Mouse (Mus musculus) stomach, postnatal 0 days (tissue): ENCODE measurements around the gene Defb45. TPM values are rescaled to one million over a fixed set of nuclear protein-coding genes. Genes with fewer than 3 reads are reported as not detected.

Source experiments
- ATAC-seq: fragments of 200-750 bp; cut with Nextera tagmentation; 2 replicates; pipeline ENCODE4 v1.8.0; 2017; ENCODE audit not compliant: low FRiP score, low TSS enrichment
- DNase-seq: peaks from one replicate; pipeline ENCODE4 v3.0.0-alpha.2; 2016; ENCODE audit warnings: low spot score
- H3K27ac ChIP-seq: fragments of 300-500 bp; sonication (generic); replicated peaks from 2 replicates; pipeline ENCODE4 v1.5.1; 2014; ENCODE audit warnings: mild to moderate bottlenecking, control low read depth
- H3K27me3 ChIP-seq: fragments of 300-500 bp; sonication (generic); 2 replicates; pipeline ENCODE4 v1.6.1; 2014; ENCODE audit warnings: low read length; ENCODE audit not compliant: control insufficient read depth, insufficient read depth
- H3K36me3 ChIP-seq: fragments of 300-500 bp; sonication (generic); 2 replicates; pipeline ENCODE4 v1.6.1; 2014; ENCODE audit warnings: low read length, mixed read lengths; ENCODE audit not compliant: control insufficient read depth, insufficient read depth
- H3K4me1 ChIP-seq: fragments of 300-500 bp; sonication (generic); replicated peaks from 2 replicates; pipeline ENCODE4 v1.6.1; 2014; ENCODE audit warnings: antibody characterized with exemption; ENCODE audit not compliant: control insufficient read depth, insufficient read depth
- H3K4me2 ChIP-seq: fragments of 300-500 bp; sonication (generic); replicated peaks from 2 replicates; pipeline ENCODE4 v1.6.1; 2014; ENCODE audit warnings: low read depth, mild to moderate bottlenecking, control low read depth, moderate library complexity
- H3K4me3 ChIP-seq: fragments of 300-500 bp; sonication (generic); 2 replicates; pipeline ENCODE4 v1.5.1; 2014; ENCODE audit warnings: low read depth, low read length, control low read depth
- H3K9ac ChIP-seq: fragments of 300-500 bp; sonication (generic); 2 replicates; pipeline ENCODE4 v1.6.1; 2014; ENCODE audit warnings: mild to moderate bottlenecking, low read length, control low read depth, mixed read lengths
- H3K9me3 ChIP-seq: fragments of 300-500 bp; sonication (generic); 2 replicates; pipeline ENCODE4 v1.6.1; 2016; ENCODE audit warnings: low read length; ENCODE audit not compliant: control insufficient read depth
- CTCF ChIP-seq: IDR thresholded peaks from 2 replicates; pipeline ENCODE4 v1.5.1; 2016; ENCODE audit warnings: antibody characterized with exemption, low read depth, mild to moderate bottlenecking, moderate library complexity
- EP300 ChIP-seq: optimal IDR thresholded peaks from 2 replicates; pipeline ENCODE3; 2016; ENCODE audit warnings: antibody characterized with exemption
- WGBS: fragments of 180-500 bp; shearing (Covaris S2); extraction: QIAGEN DNeasy Blood & Tissue Kit; methylation state at CpG from one replicate; pipeline ENCODE4 v1.1.7; 2014; 5-methylcytosine and 5-hydroxymethylcytosine counted together
- polyA plus RNA-seq: library from polyadenylated mRNA; unstranded; fragments of >200 nt; fragmentation: Nextera tagmentation; extraction: Ambion mirVana; gene quantifications from 2 replicates; pipeline ENCODE4 v1.2.1, GENCODE M21; 2015

Defb45 gene
- polyA plus RNA-seq, 1 experiment from 2014 or later = not detected

DNA sequence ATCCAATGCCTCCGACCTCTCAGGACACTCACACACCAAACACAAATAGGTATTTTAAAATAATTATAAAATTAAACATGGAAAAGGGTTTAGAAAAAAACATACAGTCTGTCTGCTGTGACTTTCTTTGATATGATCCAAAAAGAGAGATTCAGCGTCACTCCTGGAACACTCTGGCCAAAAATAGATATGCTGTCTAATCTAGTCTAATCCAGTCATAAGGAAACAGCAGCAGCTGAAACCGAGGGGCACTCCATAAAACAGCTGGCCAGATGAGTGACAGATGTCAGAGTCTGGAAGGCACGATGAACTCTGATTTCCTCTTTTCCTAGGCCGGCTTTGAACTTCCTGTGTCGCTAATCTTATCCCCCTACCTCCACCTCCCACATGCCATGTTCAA, 17.3 kb upstream of the Defb45 start:
- no peak overlapping the region for H3K4me2 ChIP-seq
- DNase-seq (no peak), ATAC-seq (no peak)
- no peaks in the 10 kb centered on the region for H3K9me3 ChIP-seq
- H3K4me3 ChIP-seq = no peak overlapping the region
- TF ChIP-seq EP300 = no peak
- no peak for TF ChIP-seq CTCF
- H3K9ac ChIP-seq = no peak overlapping the region
- WGBS = 71% methylated on average over 6 of the region's 6 CpGs
- H3K27ac ChIP-seq = no peak overlapping the region
- no peaks in the 10 kb centered on the region for H3K36me3 ChIP-seq
- no peaks in the 10 kb centered on the region for H3K4me1 ChIP-seq
- no peaks in the 10 kb centered on the region for H3K27me3 ChIP-seq

DNA sequence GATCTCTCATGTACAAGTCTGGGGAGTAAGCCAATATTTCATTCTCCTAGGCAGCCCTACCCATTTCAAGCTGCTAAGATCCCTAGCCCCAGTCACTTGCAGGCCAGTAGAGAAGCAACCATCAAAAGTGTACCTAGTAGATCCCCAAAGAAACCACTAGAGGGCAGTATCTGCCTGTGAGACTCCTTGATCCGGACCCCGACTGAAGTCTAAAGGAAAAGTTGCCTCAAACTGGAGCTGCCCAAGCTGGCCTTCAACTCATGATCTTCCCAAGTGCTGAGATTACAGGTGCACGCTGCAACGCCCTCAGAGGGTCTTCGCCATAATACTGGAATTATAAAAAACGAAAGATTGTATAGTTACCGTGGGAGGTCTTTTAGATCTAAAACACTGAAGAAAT, 16.4 kb upstream of the Defb45 start:
- peak; percentile 80; the same call in 1 of the 2 replicates for ATAC-seq

DNA sequence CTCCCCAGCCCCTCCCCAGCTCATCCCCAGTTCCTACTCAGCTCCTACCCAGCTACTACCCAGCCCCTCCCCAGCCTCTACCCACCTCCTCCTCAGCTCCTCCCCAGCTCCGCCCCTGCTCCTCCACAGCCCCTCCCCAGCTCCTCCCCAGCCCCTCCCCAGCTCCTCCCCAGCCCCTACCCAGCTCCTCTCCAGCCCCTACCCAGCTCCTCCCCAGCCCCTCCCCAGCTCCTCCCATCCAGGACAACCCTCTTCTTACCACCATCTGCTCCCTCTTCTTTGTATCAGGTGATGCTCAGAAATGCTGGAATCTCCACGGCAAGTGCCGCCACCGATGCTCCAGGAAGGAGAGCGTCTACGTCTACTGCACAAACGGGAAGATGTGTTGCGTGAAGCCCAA, 13.0 kb upstream of the Defb45 start:
- TF ChIP-seq CTCF (no peak), EP300 (no peak)
- no peak overlapping the region for H3K9ac ChIP-seq
- H3K4me3 ChIP-seq = no peak overlapping the region
- H3K4me2 ChIP-seq = no peak overlapping the region
- WGBS = 36% methylated on average over 7 of the region's 8 CpGs
- no peak for ATAC-seq
- no peaks in the 10 kb centered on the region for H3K27me3 ChIP-seq
- no peak for DNase-seq
- H3K36me3 ChIP-seq = no peaks in the 10 kb centered on the region
- H3K9me3 ChIP-seq = no peaks in the 10 kb centered on the region
- no peak overlapping the region for H3K27ac ChIP-seq
- no peaks in the 10 kb centered on the region for H3K4me1 ChIP-seq

More for the DNA sequence above, 16.4 kb upstream of the Defb45 start:
- H3K4me2 ChIP-seq = no peak overlapping the region
- no peak overlapping the region for H3K27ac ChIP-seq
- no peaks in the 10 kb centered on the region for H3K27me3 ChIP-seq
- H3K9me3 ChIP-seq = no peaks in the 10 kb centered on the region
- DNase-seq = peak; percentile 38
- H3K9ac ChIP-seq = no peak overlapping the region
- TF ChIP-seq CTCF = peak; percentile 95
- no peak for TF ChIP-seq EP300
- H3K36me3 ChIP-seq = no peaks in the 10 kb centered on the region
- 10% methylated on average over 7 of the region's 7 CpGs for WGBS
- H3K4me3 ChIP-seq = no peak overlapping the region
- H3K4me1 ChIP-seq = no peaks in the 10 kb centered on the region

DNA sequence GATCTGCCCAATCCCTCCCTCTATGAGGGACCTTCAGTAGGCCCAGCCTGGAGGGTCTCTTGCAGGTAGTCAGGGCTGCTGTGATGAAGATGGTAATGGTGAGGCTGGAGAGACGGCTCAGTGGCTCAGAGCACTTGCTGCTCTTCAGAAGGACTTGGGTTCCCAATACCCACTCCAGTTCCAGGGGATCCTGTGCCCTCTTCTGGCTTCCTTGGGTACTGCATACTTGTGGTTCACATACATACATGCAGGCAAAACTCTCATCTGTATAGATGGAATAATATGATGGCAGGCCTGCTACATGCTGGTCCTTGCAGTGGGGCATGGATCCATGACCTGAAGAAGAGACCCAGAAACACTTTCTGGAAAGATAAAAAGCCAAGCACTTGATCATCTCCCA, 9.5 kb upstream of the Defb45 start:
- Histone ChIP-seq H3K27ac (no peak overlapping the region), H3K9ac (no peak overlapping the region), H3K4me2 (no peak overlapping the region), H3K4me1 (no peaks in the 10 kb centered on the region), H3K36me3 (no peaks in the 10 kb centered on the region), H3K9me3 (no peaks in the 10 kb centered on the region), H3K27me3 (no peaks in the 10 kb centered on the region), H3K4me3 (no peak overlapping the region)
- ATAC-seq (no peak), DNase-seq (no peak)
- WGBS = 100% methylated on average over 1 of the region's 1 CpGs
- TF ChIP-seq EP300 (no peak), CTCF (peak; percentile 20; the same call in 1 of the 2 replicates)

DNA sequence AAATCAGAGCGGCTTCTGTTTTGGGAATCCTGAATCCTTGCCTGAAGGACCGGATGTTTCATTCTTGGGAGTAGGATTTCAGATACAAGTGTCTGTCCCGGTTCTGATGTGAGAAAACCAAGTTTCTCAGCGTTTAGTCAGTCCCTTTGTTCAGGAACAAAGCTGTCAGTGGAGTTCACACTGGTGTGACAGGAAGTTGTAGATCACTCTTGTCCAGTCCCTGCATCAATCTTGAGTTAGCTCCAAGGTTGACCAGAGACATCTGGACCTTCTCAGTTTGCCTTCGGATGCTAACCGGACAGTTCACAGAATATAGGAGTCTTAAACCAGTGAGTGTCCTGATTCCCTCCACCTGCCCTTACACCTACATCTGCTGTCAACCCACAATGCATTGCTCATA, 8.5 kb upstream of the Defb45 start:
- ATAC-seq (no peak), DNase-seq (no peak)
- Histone ChIP-seq H3K4me2 (no peak overlapping the region), H3K27ac (no peak overlapping the region), H3K9me3 (no peaks in the 10 kb centered on the region), H3K27me3 (no peaks in the 10 kb centered on the region), H3K4me1 (no peaks in the 10 kb centered on the region), H3K4me3 (no peak overlapping the region), H3K9ac (no peak overlapping the region), H3K36me3 (no peaks in the 10 kb centered on the region)
- TF ChIP-seq CTCF (no peak), EP300 (no peak)
- 38% methylated on average over 6 of the region's 6 CpGs for WGBS

DNA sequence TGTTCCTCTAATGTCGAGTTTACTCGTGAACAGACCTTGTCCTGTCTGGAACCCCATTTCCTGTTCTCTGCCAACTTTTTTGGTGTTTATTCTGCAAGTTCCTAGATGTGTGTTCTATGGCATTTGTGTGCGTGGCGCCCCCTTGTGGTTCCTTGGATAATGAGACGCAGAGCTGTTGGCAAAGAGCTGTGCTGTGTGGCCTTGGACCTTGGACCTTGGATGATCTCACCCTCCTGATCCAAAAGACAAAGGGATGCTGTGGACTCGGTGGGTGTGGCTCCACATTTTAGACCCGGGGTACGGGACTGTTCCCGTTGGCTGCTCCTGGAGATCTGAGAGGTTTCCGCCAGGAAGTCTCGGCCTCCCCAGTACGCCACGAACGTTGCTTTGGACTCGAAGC, 4.9 kb upstream of the Defb45 start, which contains the start of gene Defb36:
Gene Defb36 (plus strand): TSS at position 271 of the 400 bp plus-strand sequence.
- ATAC-seq (0 out of 2 replicates have a peak, but pooled peaks have one; percentile 22), DNase-seq (peak; percentile 49)
- Histone ChIP-seq H3K4me1 (no peaks in the 10 kb centered on the region), H3K4me3 (no peak within 1 kb of the TSS), H3K9me3 (no peaks in the 10 kb centered on the region), H3K36me3 (no peaks in the 10 kb centered on the region), H3K27me3 (no peaks in the 10 kb centered on the region), H3K4me2 (no peak within 1 kb of the TSS), H3K9ac (no peak within 1 kb of the TSS), H3K27ac (no peak within 1 kb of the TSS)
- WGBS = 81% methylated on average over 15 of the region's 15 CpGs
- peak; percentile 64 for TF ChIP-seq CTCF
- TF ChIP-seq EP300 = no peak
